Mouse (Mus musculus): Measurements from ENCODE around the gene Snd1.

DNA sequence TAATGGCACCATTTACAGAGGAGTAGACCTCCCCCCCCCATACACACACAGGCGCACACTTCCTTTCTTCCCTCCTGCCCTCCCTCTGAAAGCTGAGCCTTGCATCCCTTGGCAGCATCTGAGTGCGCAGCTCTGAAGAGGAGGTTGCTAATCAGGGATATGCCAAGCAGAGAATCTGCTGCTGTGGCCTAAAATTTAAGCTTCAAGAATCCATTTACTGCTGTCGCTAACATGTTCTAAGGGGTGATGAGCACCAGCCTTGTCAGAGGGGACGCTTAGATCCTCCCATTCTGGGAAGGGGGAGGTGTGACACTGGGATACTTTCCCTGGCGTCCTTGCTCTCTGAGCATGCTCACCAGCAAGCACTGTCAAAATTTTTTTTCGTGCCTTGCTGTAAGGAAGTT lies 67.4 kb downstream of the Snd1 start:
- TF ChIP-seq GATA1 (IDR thresholded peaks at IDR 0.05; ENCODE audit: borderline replicate concordance, low read length), result no peak
- TF ChIP-seq FLI1 (IDR thresholded peaks at IDR 0.05; ENCODE audit: low read length), result no peak
